Mouse (Mus musculus) thymus, adult 18-20 months (tissue): Measurements from ENCODE around the gene Cnot6l.
A peak's percentile ranks its signal among the peaks of the same experiment; 100 is the strongest.

Experiments used
- DNase-seq, 2 experiments: peaks; one replicate each; pipeline ENCODE4 v3.0.0; 2022; ENCODE audit warnings: mixed read lengths in 2 of 2

Gene Cnot6l

GRCm38 (mm10) chr5:96161578-96162398, 2.2 kb downstream of the Cnot6l start:
- peak; percentile 56 to 71 for DNase-seq

DNA sequence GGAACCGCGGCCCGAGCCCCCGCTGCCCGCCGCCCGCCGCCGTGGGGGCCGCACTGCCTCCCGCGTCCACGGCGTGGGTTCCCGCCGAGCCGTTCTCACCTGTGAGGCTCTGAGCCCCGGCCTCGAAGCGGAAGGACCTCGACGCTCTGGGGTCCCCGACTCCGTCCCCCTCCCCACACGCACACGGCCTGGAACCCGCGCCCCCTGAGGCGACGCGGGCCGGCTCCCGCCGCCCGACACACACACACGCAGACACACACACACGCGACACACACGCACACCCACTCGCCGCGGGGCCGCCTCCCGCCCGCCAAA, 2.8 kb downstream of the Cnot6l start:
- DNase-seq, result no peak

DNA sequence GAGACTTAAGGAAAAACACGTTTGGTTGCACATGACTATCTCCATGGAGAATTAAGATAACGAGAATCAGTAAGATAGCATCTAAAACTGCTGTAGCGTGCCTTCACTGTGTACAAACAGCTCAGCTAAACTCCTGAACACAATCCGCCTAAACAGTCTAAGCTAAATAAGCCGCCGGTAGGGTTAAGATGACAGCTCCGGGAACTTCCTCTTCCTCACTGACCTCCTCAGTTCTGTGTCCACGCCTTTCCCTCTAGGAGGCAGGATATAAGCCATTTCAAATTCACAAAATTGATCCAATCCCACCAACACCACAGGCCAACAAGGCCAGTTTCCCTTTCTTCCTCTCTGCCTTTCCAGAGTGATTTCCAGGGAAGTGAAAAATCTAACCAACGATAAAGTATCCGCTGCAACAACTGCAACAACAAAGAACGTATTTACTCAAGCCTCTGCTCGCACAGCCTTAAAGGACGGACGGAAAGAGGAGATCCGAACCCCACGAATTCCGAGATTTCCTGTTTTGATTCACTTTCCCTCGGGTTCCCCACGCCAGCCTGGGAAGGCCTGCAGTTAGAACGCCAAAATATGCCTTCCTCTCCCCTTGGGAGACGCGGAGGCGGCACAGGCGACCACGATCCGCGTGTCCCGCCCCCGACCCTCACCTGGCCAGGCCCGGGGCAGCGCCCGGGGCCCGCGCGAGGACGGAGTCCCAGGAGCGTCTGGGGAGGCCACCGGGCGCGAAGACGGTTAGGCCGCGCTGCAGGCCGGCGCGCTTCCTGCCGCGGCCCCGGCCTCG, 3.3 kb downstream of the Cnot6l start:
- peak; percentile 16 to 19 for DNase-seq

GRCm38 (mm10) chr5:96142351-96142750, 21.6 kb downstream of the Cnot6l start:
- DNase-seq, result no peak

DNA sequence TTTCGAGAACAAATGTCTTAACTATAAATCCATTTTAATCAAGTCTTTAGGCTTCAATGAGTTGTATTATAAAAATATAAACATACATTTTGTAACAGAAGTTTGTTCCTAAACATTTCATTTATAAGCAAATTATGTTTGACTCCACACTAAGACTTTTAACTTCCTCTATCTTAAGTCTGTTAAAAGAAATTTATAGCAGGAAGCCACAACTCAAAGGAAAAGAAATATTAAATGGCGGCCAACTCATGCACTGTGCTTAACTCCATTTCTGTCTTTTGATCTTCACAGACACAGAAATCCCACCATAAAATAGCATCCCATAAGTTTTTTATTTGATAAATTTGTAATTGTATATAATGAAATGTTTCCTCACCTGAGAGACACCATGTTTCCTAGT, 33.3 kb downstream of the Cnot6l start:
- DNase-seq, result no peak

DNA sequence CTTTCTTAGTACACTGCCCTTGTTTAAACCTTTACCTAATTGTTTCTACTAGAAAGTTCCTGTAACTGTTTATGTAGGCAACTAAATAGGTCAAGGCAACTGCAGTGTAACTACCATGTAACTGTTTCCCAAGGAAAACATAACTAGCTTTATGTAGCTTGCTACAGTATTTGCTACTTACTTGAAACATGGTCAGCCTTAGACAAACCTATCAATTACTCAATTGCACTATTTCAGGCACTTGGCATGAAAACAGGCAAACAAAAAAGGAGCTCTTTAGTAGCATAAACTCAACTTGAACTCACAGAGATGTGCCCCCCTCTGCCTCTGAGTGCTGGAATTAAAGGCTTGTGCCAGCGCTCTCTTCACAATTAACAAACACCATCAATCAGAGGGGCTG, 37.1 kb downstream of the Cnot6l start:
- DNase-seq, result no peak

DNA sequence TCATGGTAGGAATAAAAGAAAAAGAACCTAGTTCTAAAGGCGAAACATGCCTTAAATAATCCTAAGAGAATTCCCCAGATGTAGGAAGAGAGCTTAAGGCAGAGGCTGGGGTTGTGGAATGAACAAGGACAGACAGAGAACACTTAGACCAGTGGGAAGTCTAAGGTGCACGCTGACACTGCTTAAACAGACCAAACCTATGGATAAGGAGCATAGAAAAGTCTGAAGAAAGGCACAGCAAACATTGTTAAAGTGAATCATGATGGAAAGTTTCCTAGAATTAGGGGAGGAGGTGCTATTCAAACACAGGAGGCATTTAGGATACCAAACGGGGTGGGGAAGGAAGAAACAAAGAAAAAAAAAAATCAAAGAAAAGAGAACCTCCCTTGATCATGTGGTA, 49.0 kb downstream of the Cnot6l start:
- DNase-seq, result no peak

- DNase-seq, result no peak
Measured at GRCm38 (mm10) chr5:96104644-96105043, 59.3 kb downstream of the Cnot6l start.

DNA sequence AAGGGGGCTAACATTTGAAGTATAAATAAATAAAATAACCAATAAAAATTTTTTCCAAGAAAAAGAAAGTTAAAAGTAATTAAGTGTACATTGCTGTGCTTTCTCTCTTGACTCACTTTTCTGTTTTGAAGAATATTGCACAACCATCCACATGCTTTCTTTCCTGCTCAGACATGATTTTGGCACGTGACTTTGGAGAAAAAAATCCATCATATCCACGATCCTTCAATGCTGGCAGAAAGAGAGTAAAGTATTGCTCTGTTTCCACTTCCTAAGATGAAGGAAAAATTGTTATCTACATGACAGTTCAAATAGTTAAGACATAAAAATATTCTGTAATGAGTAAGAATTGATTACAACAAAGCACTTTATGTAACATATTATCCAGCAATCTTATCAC, 72.5 kb downstream of the Cnot6l start:
- no peak for DNase-seq

GRCm38 (mm10) chr5:96085324-96085723, 78.6 kb downstream of the Cnot6l start:
- DNase-seq, result no peak

DNA sequence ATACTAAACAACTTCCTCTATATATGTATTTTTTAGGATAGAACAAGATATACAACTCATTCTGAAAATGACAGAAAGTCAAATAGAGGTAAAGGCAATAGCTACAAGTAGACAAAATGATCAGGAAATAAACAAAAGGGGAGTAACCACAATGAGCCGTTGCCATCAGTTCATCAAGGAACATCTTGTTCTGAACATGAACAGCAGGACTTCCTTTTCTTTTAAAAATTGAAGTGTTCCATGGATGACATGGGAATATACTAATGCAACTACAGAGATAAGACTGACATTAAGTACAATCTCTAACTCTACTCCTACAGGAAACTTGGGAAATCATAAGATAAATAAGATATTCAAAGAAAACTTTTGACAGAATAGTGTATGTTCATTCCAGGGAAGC, 84.9 kb downstream of the Cnot6l start:
- DNase-seq, result no peak

DNA sequence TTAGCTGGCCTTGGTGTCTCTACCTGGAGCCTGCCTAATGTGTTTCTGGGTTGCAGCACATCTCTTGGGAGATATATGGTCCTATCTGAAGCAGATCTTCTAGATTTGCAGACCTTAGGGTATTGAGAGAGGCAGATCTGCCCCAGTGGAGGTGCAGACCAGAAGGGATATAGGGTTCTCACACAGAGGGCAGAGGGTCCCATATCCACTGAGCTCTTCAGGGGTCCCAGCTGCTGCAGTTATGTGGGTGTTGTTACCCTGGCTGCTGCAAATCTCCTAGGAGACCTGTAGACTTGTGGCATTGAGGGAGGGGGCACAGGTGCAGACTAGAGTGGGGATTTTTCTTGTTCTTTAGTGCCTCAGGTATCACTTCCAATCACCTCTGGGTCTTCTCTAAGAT, 98.4 kb downstream of the Cnot6l start:
- DNase-seq, result no peak

DNA sequence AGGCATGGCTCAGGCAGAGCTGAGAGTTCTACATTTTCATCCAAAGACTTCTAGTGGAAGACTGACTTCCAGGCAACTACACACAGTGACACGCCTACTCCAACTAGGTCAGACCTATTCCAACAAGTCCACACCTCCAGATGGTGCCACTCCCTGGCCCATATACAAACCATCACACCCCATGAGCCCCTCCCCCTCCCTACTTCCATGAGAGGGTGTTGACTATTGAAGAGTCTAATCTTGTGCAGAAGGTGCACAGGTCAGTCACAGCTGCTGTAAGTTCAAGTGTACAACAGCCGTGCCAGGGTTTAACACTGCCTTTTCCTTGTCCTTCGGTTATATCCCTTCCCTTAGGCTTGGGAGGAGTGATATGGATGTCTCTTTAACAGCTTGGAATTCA, 121.5 kb downstream of the Cnot6l start:
- no peak for DNase-seq

- DNase-seq, result no peak
Measured at GRCm38 (mm10) chr5:96041507-96042104, 122.4 kb downstream of the Cnot6l start.

- DNase-seq, result no peak
Measured at GRCm38 (mm10) chr5:96039188-96039840, 124.7 kb downstream of the Cnot6l start.

- DNase-seq, result no peak
Measured at GRCm38 (mm10) chr5:96037684-96038121, 126.3 kb downstream of the Cnot6l start.

DNA sequence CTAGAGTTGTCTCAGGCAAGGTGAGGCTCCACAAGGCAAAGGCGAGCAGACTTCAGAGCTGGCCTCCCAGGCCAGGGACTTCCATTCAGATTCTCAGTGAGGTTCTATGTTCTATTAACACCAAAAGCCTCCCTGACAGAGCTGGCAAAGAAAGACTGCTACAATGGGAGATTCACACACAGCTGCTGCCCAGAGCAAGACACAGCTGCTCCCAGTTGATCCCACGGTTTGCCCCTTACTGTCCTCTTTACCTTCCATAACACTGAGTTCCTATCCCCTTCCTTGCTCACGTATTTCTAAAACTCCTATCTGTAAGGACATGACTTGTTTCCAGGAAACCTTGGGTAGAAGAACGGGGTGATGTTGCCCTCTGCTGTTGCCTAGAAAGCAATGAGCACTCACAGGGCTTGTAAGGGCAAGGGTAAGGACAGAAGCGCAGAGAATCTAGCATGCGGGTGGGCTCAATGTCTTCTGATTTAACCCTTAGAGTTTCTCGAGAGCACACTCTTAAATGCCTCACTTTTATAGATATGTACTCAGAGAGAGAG, 127.8 kb downstream of the Cnot6l start:
- DNase-seq, result no peak

DNA sequence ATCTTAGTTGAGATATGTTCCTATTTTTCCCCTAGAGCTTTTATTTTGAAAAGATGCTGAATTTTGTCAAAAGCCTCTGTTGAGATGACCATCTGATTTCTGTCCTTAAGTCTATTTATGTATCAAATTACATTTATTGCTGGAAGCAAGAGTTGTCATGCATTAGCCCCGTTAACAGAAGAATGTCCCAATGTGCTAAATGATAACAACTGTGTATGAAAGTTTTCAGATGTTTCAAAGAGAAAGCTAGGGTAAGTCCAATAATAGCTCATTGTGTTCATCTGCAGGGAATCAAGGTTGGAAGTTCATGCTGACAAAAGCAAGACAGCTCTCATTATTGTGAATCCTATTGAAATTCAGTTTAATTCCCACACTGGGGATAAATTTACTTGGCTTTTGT, 129.9 kb downstream of the Cnot6l start:
- DNase-seq, result no peak

DNA sequence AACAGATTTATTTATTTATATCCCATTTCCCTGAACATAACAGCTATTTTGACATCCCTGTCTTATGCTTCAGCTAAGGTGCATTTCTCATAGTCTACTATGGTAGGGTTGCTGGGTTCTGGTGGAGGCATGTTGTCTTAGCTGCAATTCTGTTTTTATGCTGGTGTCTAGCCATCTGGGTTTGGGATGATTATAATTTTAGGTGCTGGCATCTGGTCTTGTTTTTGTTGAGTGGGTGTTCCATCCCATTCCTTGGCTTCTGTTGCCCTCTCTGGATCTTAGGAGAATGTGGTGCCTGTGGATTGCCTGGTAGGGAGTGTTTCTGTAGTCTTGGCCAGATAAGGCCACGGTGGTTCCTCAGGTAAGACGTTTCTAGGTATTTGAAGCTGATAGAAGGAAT, 134.2 kb downstream of the Cnot6l start:
- DNase-seq, result no peak
